Mouse (Mus musculus): ENCODE measurements around the gene Nlrp9c. TPM values are rescaled to one million over a fixed set of nuclear protein-coding genes. Genes with fewer than 3 reads are reported as not detected.
"Not testable (repeated sequence)": the region's sequence is repeated elsewhere in the genome, so short reads cannot be mapped to it uniquely, and the experiment has no call there.

Nlrp9c gene
- polyA plus RNA-seq (2012; rRNA removed), result not detected in 2 replicates

GRCm38 (mm10) chr7:26403600-26403999 lies at the start of gene Nlrp9c:
Gene Nlrp9c, minus strand, starts transcription at chr7:26403700.
- not testable (repeated sequence) for H3K4me1 ChIP-seq (replicated peaks; ENCODE audit: control insufficient read depth, insufficient read depth, low read length); H3K27me3 ChIP-seq (ENCODE audit: control insufficient read depth, insufficient read depth, low read length); H3K27ac ChIP-seq (ENCODE audit: control insufficient read depth, insufficient read depth, low read length); DNase-seq; H3K36me3 ChIP-seq (ENCODE audit: control insufficient read depth, insufficient read depth, low read length); H3K4me3 ChIP-seq (ENCODE audit: control insufficient read depth, insufficient read depth, low read length)
- WGBS, result 67% methylated on average over 2 of the region's 2 CpGs

- H3K36me3 ChIP-seq (ENCODE audit: control insufficient read depth, insufficient read depth, low read length), result no peaks in the 10 kb centered on the region
- no peak for DNase-seq
Measured at GRCm38 (mm10) chr7:26434813-26435212, 31.3 kb upstream of the Nlrp9c start, which contains the start of gene Nlrp4a. Gene Nlrp4a, plus strand, starts transcription at chr7:26435113.

GRCm38 (mm10) chr7:26391811-26392210 lies 11.7 kb downstream of the Nlrp9c start:
- H3K27ac ChIP-seq (ENCODE audit: control insufficient read depth, insufficient read depth, low read length); H3K4me3 ChIP-seq (ENCODE audit: control insufficient read depth, insufficient read depth, low read length); H3K36me3 ChIP-seq (ENCODE audit: control insufficient read depth, insufficient read depth, low read length); H3K27me3 ChIP-seq (ENCODE audit: control insufficient read depth, insufficient read depth, low read length); H3K4me1 ChIP-seq (replicated peaks; ENCODE audit: control insufficient read depth, insufficient read depth, low read length); DNase-seq: not testable (repeated sequence)
- 90% methylated on average over 6 of the region's 6 CpGs for WGBS

More at GRCm38 (mm10) chr7:26434813-26435212, 31.3 kb upstream of the Nlrp9c start, which contains the start of gene Nlrp4a:
- no peak within 1 kb of the TSS for H3K27ac ChIP-seq (ENCODE audit: control insufficient read depth, insufficient read depth, low read length)
- H3K4me3 ChIP-seq (ENCODE audit: control insufficient read depth, insufficient read depth, low read length), result no peak within 1 kb of the TSS
- TF ChIP-seq CTCF (IDR thresholded peaks at IDR 0.05; ENCODE audit: borderline replicate concordance, control insufficient read depth, extremely low read depth, insufficient read depth, low read length, poor library complexity) (no peak), POLR2A (IDR thresholded peaks at IDR 0.05; ENCODE audit: control insufficient read depth, extremely low read depth, insufficient read depth, low read length, poor library complexity) (no peak)
- no peaks in the 10 kb centered on the region for H3K4me1 ChIP-seq (replicated peaks; ENCODE audit: control insufficient read depth, insufficient read depth, low read length)
- no peaks in the 10 kb centered on the region for H3K27me3 ChIP-seq (ENCODE audit: control insufficient read depth, insufficient read depth, low read length)
- WGBS, result 83% methylated on average over 5 of the region's 5 CpGs

GRCm38 (mm10) chr7:26391137-26391536 lies 12.4 kb downstream of the Nlrp9c start:
- not testable (repeated sequence) for H3K27me3 ChIP-seq (ENCODE audit: control insufficient read depth, insufficient read depth, low read length); DNase-seq; H3K27ac ChIP-seq (ENCODE audit: control insufficient read depth, insufficient read depth, low read length); H3K4me3 ChIP-seq (ENCODE audit: control insufficient read depth, insufficient read depth, low read length); H3K4me1 ChIP-seq (replicated peaks; ENCODE audit: control insufficient read depth, insufficient read depth, low read length); H3K36me3 ChIP-seq (ENCODE audit: control insufficient read depth, insufficient read depth, low read length)
- 90% methylated on average over 2 of the region's 2 CpGs for WGBS

GRCm38 (mm10) chr7:26386691-26387090 lies 16.8 kb downstream of the Nlrp9c start:
- H3K4me3 ChIP-seq (ENCODE audit: control insufficient read depth, insufficient read depth, low read length); H3K36me3 ChIP-seq (ENCODE audit: control insufficient read depth, insufficient read depth, low read length); DNase-seq; H3K4me1 ChIP-seq (replicated peaks; ENCODE audit: control insufficient read depth, insufficient read depth, low read length); H3K27ac ChIP-seq (ENCODE audit: control insufficient read depth, insufficient read depth, low read length); H3K27me3 ChIP-seq (ENCODE audit: control insufficient read depth, insufficient read depth, low read length): not testable (repeated sequence)
- WGBS, result 87% methylated on average over 5 of the region's 5 CpGs

GRCm38 (mm10) chr7:26380807-26381206 lies 22.7 kb downstream of the Nlrp9c start:
- Histone ChIP-seq H3K4me3 (ENCODE audit: control insufficient read depth, insufficient read depth, low read length) (no peak overlapping the region), H3K27me3 (ENCODE audit: control insufficient read depth, insufficient read depth, low read length) (no peaks in the 10 kb centered on the region), H3K4me1 (replicated peaks; ENCODE audit: control insufficient read depth, insufficient read depth, low read length) (no peaks in the 10 kb centered on the region), H3K27ac (ENCODE audit: control insufficient read depth, insufficient read depth, low read length) (no peak overlapping the region), H3K36me3 (ENCODE audit: control insufficient read depth, insufficient read depth, low read length) (no peaks in the 10 kb centered on the region)
- no peak for TF ChIP-seq POLR2A (IDR thresholded peaks at IDR 0.05; ENCODE audit: control insufficient read depth, extremely low read depth, insufficient read depth, low read length, poor library complexity)
- TF ChIP-seq CTCF (IDR thresholded peaks at IDR 0.05; ENCODE audit: borderline replicate concordance, control insufficient read depth, extremely low read depth, insufficient read depth, low read length, poor library complexity), result no peak
- DNase-seq, result no peak
- WGBS, result 98% methylated on average over 1 of the region's 1 CpGs

GRCm38 (mm10) chr7:26373221-26373620 lies 30.3 kb downstream of the Nlrp9c start:
- WGBS, result 91% methylated on average over 5 of the region's 5 CpGs
- H3K4me1 ChIP-seq (replicated peaks; ENCODE audit: control insufficient read depth, insufficient read depth, low read length); DNase-seq; H3K36me3 ChIP-seq (ENCODE audit: control insufficient read depth, insufficient read depth, low read length); H3K27ac ChIP-seq (ENCODE audit: control insufficient read depth, insufficient read depth, low read length); H3K4me3 ChIP-seq (ENCODE audit: control insufficient read depth, insufficient read depth, low read length); H3K27me3 ChIP-seq (ENCODE audit: control insufficient read depth, insufficient read depth, low read length): not testable (repeated sequence)

- H3K4me3 ChIP-seq (ENCODE audit: control insufficient read depth, insufficient read depth, low read length); H3K27ac ChIP-seq (ENCODE audit: control insufficient read depth, insufficient read depth, low read length); H3K27me3 ChIP-seq (ENCODE audit: control insufficient read depth, insufficient read depth, low read length); H3K4me1 ChIP-seq (replicated peaks; ENCODE audit: control insufficient read depth, insufficient read depth, low read length); DNase-seq; H3K36me3 ChIP-seq (ENCODE audit: control insufficient read depth, insufficient read depth, low read length): not testable (repeated sequence)
- WGBS, result 94% methylated on average over 6 of the region's 6 CpGs
Measured at GRCm38 (mm10) chr7:26356719-26357118, 46.8 kb downstream of the Nlrp9c start.

GRCm38 (mm10) chr7:26352258-26352657 lies 51.2 kb downstream of the Nlrp9c start:
- WGBS, result 79% methylated on average over 2 of the region's 3 CpGs
- H3K4me3 ChIP-seq (ENCODE audit: control insufficient read depth, insufficient read depth, low read length); H3K4me1 ChIP-seq (replicated peaks; ENCODE audit: control insufficient read depth, insufficient read depth, low read length); DNase-seq; H3K36me3 ChIP-seq (ENCODE audit: control insufficient read depth, insufficient read depth, low read length); H3K27me3 ChIP-seq (ENCODE audit: control insufficient read depth, insufficient read depth, low read length); H3K27ac ChIP-seq (ENCODE audit: control insufficient read depth, insufficient read depth, low read length): not testable (repeated sequence)

GRCm38 (mm10) chr7:26350177-26350576 lies 53.3 kb downstream of the Nlrp9c start:
- H3K36me3 ChIP-seq (ENCODE audit: control insufficient read depth, insufficient read depth, low read length); H3K4me1 ChIP-seq (replicated peaks; ENCODE audit: control insufficient read depth, insufficient read depth, low read length); H3K4me3 ChIP-seq (ENCODE audit: control insufficient read depth, insufficient read depth, low read length); DNase-seq; H3K27me3 ChIP-seq (ENCODE audit: control insufficient read depth, insufficient read depth, low read length); H3K27ac ChIP-seq (ENCODE audit: control insufficient read depth, insufficient read depth, low read length): not testable (repeated sequence)

- not testable (repeated sequence) for H3K27me3 ChIP-seq (ENCODE audit: control insufficient read depth, insufficient read depth, low read length); H3K4me1 ChIP-seq (replicated peaks; ENCODE audit: control insufficient read depth, insufficient read depth, low read length); DNase-seq; H3K36me3 ChIP-seq (ENCODE audit: control insufficient read depth, insufficient read depth, low read length); H3K27ac ChIP-seq (ENCODE audit: control insufficient read depth, insufficient read depth, low read length); H3K4me3 ChIP-seq (ENCODE audit: control insufficient read depth, insufficient read depth, low read length)
- WGBS, result 67% methylated on average over 3 of the region's 3 CpGs
Measured at GRCm38 (mm10) chr7:26320361-26320760, 83.1 kb downstream of the Nlrp9c start.

Measured in thymus, adult 2 months (tissue).